Mouse (Mus musculus): ENCODE results near the gene Rfxap.
"Not testable (repeated sequence)": the region's sequence is repeated elsewhere in the genome, so short reads cannot be mapped to it uniquely, and the experiment has no call there.

Rfxap gene

GRCm38 (mm10) chr3:54766034-54766433 is 41.6 kb downstream of the Rfxap start:
- in situ Hi-C loops (cut with MboI) = no loop called here

- in situ Hi-C loops (cut with MboI) = not testable (repeated sequence)
Measured at GRCm38 (mm10) chr3:54765521-54765920, 42.1 kb downstream of the Rfxap start.

- in situ Hi-C loops (cut with MboI) = no loop called here
Measured at GRCm38 (mm10) chr3:54764418-54764817, 43.2 kb downstream of the Rfxap start.

GRCm38 (mm10) chr3:54761258-54761657 is 46.3 kb downstream of the Rfxap start:
- in situ Hi-C loops (cut with MboI) = no loop called here

- in situ Hi-C loops (cut with MboI) = no loop called here
Measured at GRCm38 (mm10) chr3:54760321-54761115, 47.1 kb downstream of the Rfxap start.

- in situ Hi-C loops (cut with MboI) = no loop called here
Measured at GRCm38 (mm10) chr3:54759211-54759610, 48.4 kb downstream of the Rfxap start.

- in situ Hi-C loops (cut with MboI) = no loop called here
Measured at GRCm38 (mm10) chr3:54757446-54757845, 50.1 kb downstream of the Rfxap start.

- in situ Hi-C loops (cut with MboI) = no loop called here
Measured at GRCm38 (mm10) chr3:54756058-54756457, 51.5 kb downstream of the Rfxap start.

- in situ Hi-C loops (cut with MboI) = no loop called here
Measured at GRCm38 (mm10) chr3:54755145-54756041, 52.2 kb downstream of the Rfxap start, which contains the start of gene Smad9. Gene Smad9 (plus strand): TSS chr3:54755582.

- in situ Hi-C loops (cut with MboI) = no loop called here
Measured at GRCm38 (mm10) chr3:54753411-54753810, 54.2 kb downstream of the Rfxap start.
